Mouse (Mus musculus): ENCODE data around the gene Gm49396. TPM values are rescaled to one million over a fixed set of nuclear protein-coding genes. Genes with fewer than 3 reads are reported as not detected.

Gene Gm49396
- polyA plus RNA-seq, 1 experiment from 2014 or later: 19.5 TPM

GRCm38 (mm10) chr7:30553810-30554584 is 9.1 kb upstream of the Gm49396 start:
- Histone ChIP-seq H3K9me3 (replicated peaks) (no peaks in the 10 kb centered on the region), H3K36me3 (peaks cover 38% of the 10 kb centered on the region), H3K27me3 (0 out of 2 replicates have a peak, but pooled peaks cover 3% of the 10 kb centered on the region), H3K9ac (peak overlapping the region; percentile 75; the same call in 1 of the 2 replicates), H3K4me3 (0 out of 2 replicates have a peak overlapping the region, but pooled peaks have one; percentile 61), H3K4me2 (replicated peaks) (peak overlapping the region; percentile 87), H3K27ac (no peak overlapping the region), H3K4me1 (peaks cover 26% of the 10 kb centered on the region)
- WGBS: 86% methylated on average over 22 of the region's 22 CpGs
- ATAC-seq (ENCODE audit: low FRiP score): no peak

- Histone ChIP-seq H3K4me3 (no peak overlapping the region), H3K4me2 (replicated peaks) (no peak overlapping the region), H3K9ac (no peak overlapping the region), H3K27me3 (0 out of 2 replicates have a peak, but pooled peaks cover 3% of the 10 kb centered on the region), H3K36me3 (peaks cover 36% of the 10 kb centered on the region), H3K27ac (no peak overlapping the region), H3K9me3 (replicated peaks) (no peaks in the 10 kb centered on the region), H3K4me1 (peaks cover 28% of the 10 kb centered on the region)
- 90% methylated on average over 18 of the region's 18 CpGs for WGBS
- ATAC-seq (ENCODE audit: low FRiP score): no peak
Measured at GRCm38 (mm10) chr7:30556894-30557536, 6.1 kb upstream of the Gm49396 start.

GRCm38 (mm10) chr7:30557901-30558514 is 5.1 kb upstream of the Gm49396 start:
- Histone ChIP-seq H3K4me1 (peaks cover 27% of the 10 kb centered on the region), H3K27ac (no peak overlapping the region), H3K27me3 (0 out of 2 replicates have a peak, but pooled peaks cover 3% of the 10 kb centered on the region), H3K9ac (0 out of 2 replicates have a peak overlapping the region, but pooled peaks have one; percentile 81), H3K9me3 (replicated peaks) (no peaks in the 10 kb centered on the region), H3K4me3 (peak overlapping the region; percentile 63), H3K36me3 (peaks cover 36% of the 10 kb centered on the region), H3K4me2 (replicated peaks) (peak overlapping the region; percentile 94)
- WGBS: 87% methylated on average over 13 of the region's 13 CpGs
- no peak for ATAC-seq (ENCODE audit: low FRiP score)

- ATAC-seq (ENCODE audit: low FRiP score): no peak
Measured at GRCm38 (mm10) chr7:30558656-30559442, 4.3 kb upstream of the Gm49396 start.

GRCm38 (mm10) chr7:30559443-30559954 is 3.6 kb upstream of the Gm49396 start, which contains the start of gene Lin37:
TSS of gene Lin37 (minus strand) at chr7:30559838.
- H3K4me3 ChIP-seq: peak within 1 kb of the TSS; percentile 63
- no peak within 1 kb of the TSS for H3K27ac ChIP-seq
- no peaks in the 10 kb centered on the region for H3K27me3 ChIP-seq
- H3K36me3 ChIP-seq: peaks cover 34% of the 10 kb centered on the region
- peak within 1 kb of the TSS; percentile 81 for H3K9ac ChIP-seq
- H3K4me1 ChIP-seq: peaks cover 25% of the 10 kb centered on the region
- peak; percentile 87 for ATAC-seq (ENCODE audit: low FRiP score)
- under 1% methylated on average over 20 of the region's 20 CpGs for WGBS
- peak within 1 kb of the TSS; percentile 94 for H3K4me2 ChIP-seq (replicated peaks)
- H3K9me3 ChIP-seq (replicated peaks): no peaks in the 10 kb centered on the region

More at GRCm38 (mm10) chr7:30558656-30559442, 4.3 kb upstream of the Gm49396 start:
- 18% methylated on average over 12 of the region's 12 CpGs for WGBS
- Histone ChIP-seq H3K9ac (peak overlapping the region; percentile 81), H3K9me3 (replicated peaks) (no peaks in the 10 kb centered on the region), H3K4me3 (peak overlapping the region; percentile 63), H3K27ac (no peak overlapping the region), H3K27me3 (0 out of 2 replicates have a peak, but pooled peaks cover 2% of the 10 kb centered on the region), H3K36me3 (peaks cover 36% of the 10 kb centered on the region), H3K4me1 (peaks cover 22% of the 10 kb centered on the region), H3K4me2 (replicated peaks) (peak overlapping the region; percentile 94)

GRCm38 (mm10) chr7:30560296-30560695 is 2.8 kb upstream of the Gm49396 start:
- Histone ChIP-seq H3K4me2 (replicated peaks) (no peak overlapping the region), H3K27me3 (no peaks in the 10 kb centered on the region), H3K27ac (no peak overlapping the region), H3K4me3 (no peak overlapping the region), H3K4me1 (peaks cover 25% of the 10 kb centered on the region), H3K36me3 (peaks cover 33% of the 10 kb centered on the region), H3K9me3 (replicated peaks) (no peaks in the 10 kb centered on the region), H3K9ac (no peak overlapping the region)
- no peak for ATAC-seq (ENCODE audit: low FRiP score)
- 78% methylated on average over 2 of the region's 2 CpGs for WGBS

GRCm38 (mm10) chr7:30562526-30563116 is 523 bp upstream of the Gm49396 start:
- H3K4me3 ChIP-seq: peak overlapping the region; percentile 76
- H3K27ac ChIP-seq: peak overlapping the region; percentile 66
- peaks cover 25% of the 10 kb centered on the region for H3K4me1 ChIP-seq
- H3K27me3 ChIP-seq: no peaks in the 10 kb centered on the region
- peak overlapping the region; percentile 82 for H3K4me2 ChIP-seq (replicated peaks)
- H3K9me3 ChIP-seq (replicated peaks): no peaks in the 10 kb centered on the region
- peak overlapping the region; percentile 67 for H3K9ac ChIP-seq
- 0 out of 2 replicates have a peak, but pooled peaks have one; percentile 14 for ATAC-seq (ENCODE audit: low FRiP score)
- WGBS: 3% methylated on average over 27 of the region's 27 CpGs
- H3K36me3 ChIP-seq: peaks cover 33% of the 10 kb centered on the region

GRCm38 (mm10) chr7:30563906-30564280 is 749 bp downstream of the Gm49396 start:
- 27% methylated on average over 6 of the region's 6 CpGs for WGBS
- H3K4me3 ChIP-seq: peak overlapping the region; percentile 76
- peak overlapping the region; percentile 61 for H3K4me2 ChIP-seq (replicated peaks)
- H3K27ac ChIP-seq: peak overlapping the region; percentile 94
- H3K9ac ChIP-seq: peak overlapping the region; percentile 85
- H3K4me1 ChIP-seq: peaks cover 14% of the 10 kb centered on the region
- peaks cover 41% of the 10 kb centered on the region for H3K36me3 ChIP-seq
- no peaks in the 10 kb centered on the region for H3K27me3 ChIP-seq
- H3K9me3 ChIP-seq (replicated peaks): no peaks in the 10 kb centered on the region
- ATAC-seq (ENCODE audit: low FRiP score): no peak

GRCm38 (mm10) chr7:30564970-30565571 is 1.9 kb downstream of the Gm49396 start, which contains the start of gene Igflr1:
TSS of gene Igflr1 (plus strand) at chr7:30565427.
- 95% methylated on average over 12 of the region's 12 CpGs for WGBS
- H3K9ac ChIP-seq: peak within 1 kb of the TSS; percentile 85; the same call in 1 of the 2 replicates
- H3K4me3 ChIP-seq: 0 out of 2 replicates have a peak within 1 kb of the TSS, but pooled peaks have one; percentile 76
- no peaks in the 10 kb centered on the region for H3K9me3 ChIP-seq (replicated peaks)
- H3K4me2 ChIP-seq (replicated peaks): no peak within 1 kb of the TSS
- no peaks in the 10 kb centered on the region for H3K27me3 ChIP-seq
- H3K27ac ChIP-seq: no peak within 1 kb of the TSS
- no peak for ATAC-seq (ENCODE audit: low FRiP score)
- peaks cover 53% of the 10 kb centered on the region for H3K36me3 ChIP-seq
- peaks cover 12% of the 10 kb centered on the region for H3K4me1 ChIP-seq

GRCm38 (mm10) chr7:30566033-30566432 is 2.9 kb downstream of the Gm49396 start:
- 82% methylated on average over 9 of the region's 9 CpGs for WGBS
- Histone ChIP-seq H3K27me3 (no peaks in the 10 kb centered on the region), H3K4me2 (replicated peaks) (no peak overlapping the region), H3K36me3 (peaks cover 62% of the 10 kb centered on the region), H3K9me3 (replicated peaks) (no peaks in the 10 kb centered on the region), H3K9ac (no peak overlapping the region), H3K27ac (no peak overlapping the region), H3K4me1 (peaks cover 12% of the 10 kb centered on the region), H3K4me3 (no peak overlapping the region)
- ATAC-seq (ENCODE audit: low FRiP score): no peak

- 91% methylated on average over 11 of the region's 11 CpGs for WGBS
- H3K4me1 ChIP-seq: peaks cover 7% of the 10 kb centered on the region
- ATAC-seq (ENCODE audit: low FRiP score): no peak
Measured at GRCm38 (mm10) chr7:30567555-30567954, 4.4 kb downstream of the Gm49396 start.

More at GRCm38 (mm10) chr7:30567555-30567954, 4.4 kb downstream of the Gm49396 start:
- no peak overlapping the region for H3K4me3 ChIP-seq
- H3K27me3 ChIP-seq: no peaks in the 10 kb centered on the region
- peaks cover 75% of the 10 kb centered on the region for H3K36me3 ChIP-seq
- no peak overlapping the region for H3K4me2 ChIP-seq (replicated peaks)
- H3K27ac ChIP-seq: no peak overlapping the region
- no peak overlapping the region for H3K9ac ChIP-seq
- H3K9me3 ChIP-seq (replicated peaks): no peaks in the 10 kb centered on the region

Measured in hindbrain, embryonic 12.5 days (tissue).